Mouse (Mus musculus) brain, embryonic 14.5 days (tissue): ENCODE data around the gene Olfr805.

Source experiments
- CTCF ChIP-seq: fragments of 200-500 bp; IDR thresholded peaks from 2 replicates; pipeline ENCODE4 v1.5.1; 2012; ENCODE audit warnings: inconsistent platforms, mild to moderate bottlenecking, moderate library complexity, borderline replicate concordance; ENCODE audit not compliant: insufficient read depth, insufficient read length; ENCODE audit errors: extremely low read depth
- POLR2A ChIP-seq: fragments of 200-500 bp; IDR thresholded peaks from 2 replicates; pipeline ENCODE4 v1.6.1; 2012; ENCODE audit warnings: mild to moderate bottlenecking, inconsistent platforms, borderline replicate concordance; ENCODE audit not compliant: poor library complexity, insufficient read depth, insufficient read length, severe bottlenecking; ENCODE audit errors: extremely low read depth

GRCm38 (mm10) chr10:129741821-129742220 is 12.6 kb upstream of the Olfr805 start, which contains the start of gene Olfr806:
- TF ChIP-seq CTCF, result no peak
- TF ChIP-seq POLR2A, result no peak
